Mouse (Mus musculus) lung, postnatal 0 days (tissue): ENCODE results near the gene Rps6ka3.

Source experiments
- CTCF ChIP-seq: IDR thresholded peaks from 2 replicates; pipeline ENCODE4 v1.5.1; 2016; ENCODE audit warnings: antibody characterized with exemption, mild to moderate bottlenecking
- EP300 ChIP-seq: IDR thresholded peaks from 2 replicates; pipeline ENCODE4 v1.6.1; 2016; ENCODE audit warnings: antibody characterized with exemption, mild to moderate bottlenecking, control low read depth

GRCm38 (mm10) chrX:159200101-159200500 is 10.0 kb upstream of the Rps6ka3 start:
- TF ChIP-seq CTCF (no peak), EP300 (no peak)
